Mouse (Mus musculus) mouse embryonic stem cell (cell line): ENCODE data around the gene Nuak2.

ENCODE experiments used
- in situ Hi-C, 2 experiments: fragments of 300-500 bp; cut with MboI; formaldehyde crosslinking; loops; 1 replicate in 1 of 2; 3 replicates in 1 of 2; pipeline ENCODE4 v1.14.3; 2019 to 2020; ENCODE audit warnings: low sequenced_read_pairs in 2 of 2, low pct_unique_long_range_greater_than_20kb in 1 of 2, mixed read lengths in 1 of 2; ENCODE audit not compliant: unreplicated experiment in 1 of 2

Nuak2 gene

GRCm38 (mm10) chr1:132317894-132318863, 2.3 kb downstream of the Nuak2 start:
- in situ Hi-C loops: no loop called here

GRCm38 (mm10) chr1:132319242-132319641, 3.3 kb downstream of the Nuak2 start:
- in situ Hi-C loops: no loop called here

GRCm38 (mm10) chr1:132321821-132322580, 6.1 kb downstream of the Nuak2 start:
- in situ Hi-C loops: no loop called here

GRCm38 (mm10) chr1:132322711-132323542, 7.0 kb downstream of the Nuak2 start:
- in situ Hi-C loops: no loop called here

GRCm38 (mm10) chr1:132326777-132327176, 10.9 kb downstream of the Nuak2 start:
- in situ Hi-C loops: no loop called here

GRCm38 (mm10) chr1:132327477-132327876, 11.6 kb downstream of the Nuak2 start:
- in situ Hi-C loops: no loop called here

GRCm38 (mm10) chr1:132328565-132328964, 12.6 kb downstream of the Nuak2 start:
- in situ Hi-C loops: no loop called here

GRCm38 (mm10) chr1:132329656-132330055, 13.7 kb downstream of the Nuak2 start:
- in situ Hi-C loops: no loop called here

- in situ Hi-C loops: no loop called here
Observed at GRCm38 (mm10) chr1:132330397-132330796, 14.5 kb downstream of the Nuak2 start.

GRCm38 (mm10) chr1:132331283-132331682, 15.4 kb downstream of the Nuak2 start:
- in situ Hi-C loops: no loop called here

- in situ Hi-C loops: no loop called here
Observed at GRCm38 (mm10) chr1:132333201-132333600, 17.3 kb downstream of the Nuak2 start.

GRCm38 (mm10) chr1:132333675-132334141, 17.8 kb downstream of the Nuak2 start:
- in situ Hi-C loops: no loop called here

GRCm38 (mm10) chr1:132334178-132334801, 18.4 kb downstream of the Nuak2 start:
- in situ Hi-C loops: no loop called here

- in situ Hi-C loops: no loop called here
Observed at GRCm38 (mm10) chr1:132335378-132335965, 19.5 kb downstream of the Nuak2 start.

GRCm38 (mm10) chr1:132336921-132337320, 21.0 kb downstream of the Nuak2 start:
- in situ Hi-C loops: no loop called here

- in situ Hi-C loops: no loop called here
Observed at GRCm38 (mm10) chr1:132338027-132338660, 22.2 kb downstream of the Nuak2 start.

GRCm38 (mm10) chr1:132341731-132342501, 26.0 kb downstream of the Nuak2 start:
- in situ Hi-C loops: no loop called here
